In genomic region chr2:28521571-28522151, GRCm38 (mm10) we compare ENCODE assay signal across 13 mouse cellular contexts. TPM values are rescaled to one million over a fixed set of nuclear protein-coding genes. Genes with fewer than 3 reads are reported as not detected.
DNase-seq lines count a peak whose midpoint lies in the region; ATAC-seq lines count a peak whose summit lies in the region.
"Had no signal": no experiment of that assay in that cellular context is flagged by ENCODE, and none has a peak within 500 bp of the region (broad histone marks: within the 10 kb centered on the region; RNA-seq: fewer than 3 reads in every experiment).

No protein-coding gene starts in this region.

- no peak overlapping the region for H3K4me2 ChIP-seq in embryonic facial prominence, embryonic 13.5 days
- H3K4me2 ChIP-seq in midbrain, embryonic 13.5 days (replicated peaks): no peak overlapping the region
- H3K4me2 ChIP-seq: liver, embryonic 12.5 days had no signal

- H3K9me3 ChIP-seq in embryonic facial prominence, embryonic 13.5 days: no peaks in the 10 kb centered on the region
- no peaks in the 10 kb centered on the region for H3K9me3 ChIP-seq in embryonic facial prominence, embryonic 10.5 days
- no peaks in the 10 kb centered on the region for H3K9me3 ChIP-seq in midbrain, embryonic 13.5 days
- H3K9me3 ChIP-seq: liver, embryonic 12.5 days had no signal

- no peak for DNase-seq in embryonic facial prominence, embryonic 10.5 days (ENCODE audit: low spot score)
- DNase-seq in left cerebral cortex, adult 18-20 months (ENCODE audit: low spot score in 2 of 2): peak; percentile 53 to 61
- DNase-seq in left cerebral cortex, postnatal 4 days: no peak
- DNase-seq in frontal cortex, postnatal 10 days (ENCODE audit: low spot score in 2 of 2): peak; percentile 45 to 75
- peak; percentile 52 for DNase-seq in right cerebral cortex, postnatal 25 days
- no peak for DNase-seq in spleen, postnatal 36 days (ENCODE audit: low spot score in 2 of 2)
- DNase-seq: gastrocnemius, postnatal 14 days had no signal

- H3K4me3 ChIP-seq in embryonic facial prominence, embryonic 13.5 days: no peak overlapping the region
- H3K4me3 ChIP-seq in embryonic facial prominence, embryonic 10.5 days: no peak overlapping the region
- no peak overlapping the region for H3K4me3 ChIP-seq in midbrain, embryonic 13.5 days (replicated peaks)
- H3K4me3 ChIP-seq: liver, embryonic 12.5 days had no signal

- H3K4me1 ChIP-seq in embryonic facial prominence, embryonic 13.5 days: peaks cover 70% of the 10 kb centered on the region
- peaks cover 71% of the 10 kb centered on the region for H3K4me1 ChIP-seq in embryonic facial prominence, embryonic 10.5 days
- peaks cover 94% of the 10 kb centered on the region for H3K4me1 ChIP-seq in midbrain, embryonic 13.5 days (replicated peaks)

- no peak for ATAC-seq in embryonic facial prominence, embryonic 13.5 days (ENCODE audit: insufficient number of reproducible peaks, insufficient read depth, low FRiP score, low TSS enrichment, low read depth)
- ATAC-seq in midbrain, embryonic 13.5 days: no peak
- ATAC-seq: liver, embryonic 12.5 days had no signal

- H3K36me3 ChIP-seq in embryonic facial prominence, embryonic 13.5 days: peaks cover 13% of the 10 kb centered on the region; the same call in 1 of the 2 replicates
- peaks cover 17% of the 10 kb centered on the region for H3K36me3 ChIP-seq in embryonic facial prominence, embryonic 10.5 days (replicated peaks)
- H3K36me3 ChIP-seq in midbrain, embryonic 13.5 days: peaks cover 12% of the 10 kb centered on the region
- H3K36me3 ChIP-seq: liver, embryonic 12.5 days had no signal

- H3K27me3 ChIP-seq in embryonic facial prominence, embryonic 13.5 days: no peaks in the 10 kb centered on the region
- H3K27me3 ChIP-seq in embryonic facial prominence, embryonic 10.5 days (replicated peaks; ENCODE audit: low read depth, poor library complexity, severe bottlenecking): no peaks in the 10 kb centered on the region
- H3K27me3 ChIP-seq in midbrain, embryonic 13.5 days: no peaks in the 10 kb centered on the region
- H3K27me3 ChIP-seq: liver, embryonic 12.5 days had no signal

- WGBS in embryonic facial prominence, embryonic 13.5 days: 87% methylated on average over 6 of the region's 6 CpGs
- 82% methylated on average over 6 of the region's 6 CpGs for WGBS in embryonic facial prominence, embryonic 10.5 days
- WGBS in midbrain, embryonic 13.5 days: 93% methylated on average over 6 of the region's 6 CpGs

- H3K9ac ChIP-seq in embryonic facial prominence, embryonic 13.5 days: 0 out of 2 replicates have a peak overlapping the region, but pooled peaks have one; percentile 44
- H3K9ac ChIP-seq in midbrain, embryonic 13.5 days (replicated peaks): no peak overlapping the region; the same call in 1 of the 2 replicates
- H3K9ac ChIP-seq: liver, embryonic 12.5 days had no signal

- no peak overlapping the region for H3K27ac ChIP-seq in embryonic facial prominence, embryonic 13.5 days
- no peak overlapping the region for H3K27ac ChIP-seq in embryonic facial prominence, embryonic 10.5 days (replicated peaks)
- H3K27ac ChIP-seq in midbrain, embryonic 13.5 days: no peak overlapping the region
- H3K27ac ChIP-seq: liver, embryonic 12.5 days had no signal

- intact Hi-C loops in left cerebral cortex, postnatal 4 days (cut with DNase I): no loop called here

RNA-seq across cellular contexts. Expression of gene Ralgds, which starts 8.7 kb away (rescaled TPM):
- 56.9 and 61.3 TPM in 2 replicates for polyA plus RNA-seq in embryonic facial prominence, embryonic 13.5 days (2015; fragmentation: Nextera tagmentation; extraction: Ambion mirVana)
- 36.7 and 44.2 TPM in 2 replicates for polyA plus RNA-seq in embryonic facial prominence, embryonic 10.5 days (2016; fragmentation: Nextera tagmentation; extraction: Ambion mirVana)
- 10 to 100 TPM; 78.2 to 87.4 TPM for total RNA-seq in left cerebral cortex, adult 18-20 months (2021)
- 100 to 1,000 TPM; 164 to 176 TPM for total RNA-seq in left cerebral cortex, postnatal 4 days (2021)
- 70.8 and 82.0 TPM in 2 replicates for polyA plus RNA-seq in midbrain, embryonic 13.5 days (2015; fragmentation: Nextera tagmentation; extraction: Ambion mirVana)

RNA-seq across cellular contexts. Expression of gene Gm10134, which starts 15.8 kb away (rescaled TPM):
- 1.4 TPM in 1 of 2 replicates, not detected in the other for polyA plus RNA-seq in embryonic facial prominence, embryonic 13.5 days (2015; fragmentation: Nextera tagmentation; extraction: Ambion mirVana)
- polyA plus RNA-seq in embryonic facial prominence, embryonic 10.5 days (2016; fragmentation: Nextera tagmentation; extraction: Ambion mirVana): not detected in 2 replicates
- 1 to 10 TPM in 1 of 2 experiments, not detected in 1; 1.1 TPM for total RNA-seq in left cerebral cortex, adult 18-20 months (2021)
- total RNA-seq in left cerebral cortex, postnatal 4 days (2021): not detected
- 1.0 and 1.5 TPM in 2 replicates for polyA plus RNA-seq in midbrain, embryonic 13.5 days (2015; fragmentation: Nextera tagmentation; extraction: Ambion mirVana)
- total RNA-seq: common myeloid progenitor, adult 5-6 weeks had no signal
- polyA plus RNA-seq: C2C12 had no signal

RNA-seq across cellular contexts. Expression of gene Gbgt1, which starts 25.0 kb away (rescaled TPM):
- polyA plus RNA-seq in embryonic facial prominence, embryonic 13.5 days (2015; fragmentation: Nextera tagmentation; extraction: Ambion mirVana): 0.35 and 0.58 TPM in 2 replicates
- polyA plus RNA-seq in embryonic facial prominence, embryonic 10.5 days (2016; fragmentation: Nextera tagmentation; extraction: Ambion mirVana): 0.22 TPM in 1 of 2 replicates, not detected in the other
- total RNA-seq in left cerebral cortex, adult 18-20 months (2021): 1 to 10 TPM; 2.4 to 2.6 TPM
- 1 to 10 TPM; 2.5 to 2.6 TPM for total RNA-seq in left cerebral cortex, postnatal 4 days (2021)
- polyA plus RNA-seq in midbrain, embryonic 13.5 days (2015; fragmentation: Nextera tagmentation; extraction: Ambion mirVana): 0.54 and 1.4 TPM in 2 replicates
- total RNA-seq: common myeloid progenitor, adult 5-6 weeks had no signal
- polyA plus RNA-seq: C2C12 had no signal

RNA-seq across cellular contexts. Expression of gene Cel, which starts 41.5 kb away (rescaled TPM):
- polyA plus RNA-seq in embryonic facial prominence, embryonic 13.5 days (2015; fragmentation: Nextera tagmentation; extraction: Ambion mirVana): 0.17 TPM in 1 of 2 replicates, not detected in the other
- polyA plus RNA-seq in embryonic facial prominence, embryonic 10.5 days (2016; fragmentation: Nextera tagmentation; extraction: Ambion mirVana): not detected in 2 replicates
- total RNA-seq in left cerebral cortex, adult 18-20 months (2021): not detected
- total RNA-seq in left cerebral cortex, postnatal 4 days (2021): not detected
- 0.07 and 0.13 TPM in 2 replicates for polyA plus RNA-seq in midbrain, embryonic 13.5 days (2015; fragmentation: Nextera tagmentation; extraction: Ambion mirVana)
- total RNA-seq: common myeloid progenitor, adult 5-6 weeks; gastrocnemius, postnatal 14 days had no signal
- polyA plus RNA-seq: C2C12; liver, embryonic 12.5 days; stomach, embryonic 14.5 days had no signal

RNA-seq across cellular contexts. Expression of gene Mrps2, which starts 53.8 kb away (rescaled TPM):
- polyA plus RNA-seq in embryonic facial prominence, embryonic 13.5 days (2015; fragmentation: Nextera tagmentation; extraction: Ambion mirVana): 57.4 and 61.5 TPM in 2 replicates
- polyA plus RNA-seq in embryonic facial prominence, embryonic 10.5 days (2016; fragmentation: Nextera tagmentation; extraction: Ambion mirVana): 68.5 and 71.9 TPM in 2 replicates
- total RNA-seq in left cerebral cortex, adult 18-20 months (2021): 10 to 100 TPM; 37.3 to 40.1 TPM
- total RNA-seq in left cerebral cortex, postnatal 4 days (2021): 10 to 100 TPM; 38.5 to 39.2 TPM
- 50.1 and 52.3 TPM in 2 replicates for polyA plus RNA-seq in midbrain, embryonic 13.5 days (2015; fragmentation: Nextera tagmentation; extraction: Ambion mirVana)

Comparison
In these comparisons a context has a peak if more than half of its experiments do, and no peak if none do; other contexts are left out.
1. DNase-seq: peak in left cerebral cortex, adult 18-20 months (2 of 2), frontal cortex, postnatal 10 days (2 of 2) and right cerebral cortex, postnatal 25 days (single experiment); none in embryonic facial prominence, embryonic 10.5 days (single experiment), left cerebral cortex, postnatal 4 days (single experiment) and spleen, postnatal 36 days (0 of 2).